Mouse (Mus musculus) ES-Bruce4 (cell line): ENCODE results near the gene Slc8a1.

Source experiments
- CTCF ChIP-seq: IDR thresholded peaks from one replicate; pipeline ENCODE4 v1.8.1; 2011; ENCODE audit warnings: low read depth, low read length
- POLR2A ChIP-seq: IDR thresholded peaks from one replicate; pipeline ENCODE4 v1.8.1; 2011; ENCODE audit warnings: low read length; ENCODE audit not compliant: insufficient read depth

- TF ChIP-seq CTCF, result no peak
- no peak for TF ChIP-seq POLR2A
Measured at GRCm38 (mm10) chr17:81513368-81513958, 224.7 kb downstream of the Slc8a1 start.
